Mouse (Mus musculus) lung, embryonic 15.5 days (tissue): ENCODE measurements around the gene Tmem52b. TPM values are rescaled to one million over a fixed set of nuclear protein-coding genes. Genes with fewer than 3 reads are reported as not detected.
"Not testable (repeated sequence)": the region's sequence is repeated elsewhere in the genome, so short reads cannot be mapped to it uniquely, and the experiment has no call there.

Experiments used
- ATAC-seq: fragments of 200-750 bp; cut with Nextera tagmentation; 2 replicates; pipeline ENCODE4 v1.8.0; 2017; ENCODE audit warnings: moderate number of reproducible peaks, borderline replicate concordance; ENCODE audit not compliant: low FRiP score, low TSS enrichment; ENCODE audit errors: extremely low read depth
- H3K27ac ChIP-seq: fragments of 300-500 bp; sonication (generic); 2 replicates; pipeline ENCODE4 v1.5.1; 2015; ENCODE audit warnings: moderate library complexity, mild to moderate bottlenecking, inconsistent platforms
- H3K27me3 ChIP-seq: fragments of 300-500 bp; sonication (generic); 2 replicates; pipeline ENCODE4 v1.6.1; 2015; ENCODE audit warnings: inconsistent platforms
- H3K36me3 ChIP-seq: fragments of 300-500 bp; sonication (generic); 2 replicates; pipeline ENCODE4 v1.6.1; 2015; ENCODE audit warnings: inconsistent platforms
- H3K4me1 ChIP-seq: fragments of 300-500 bp; sonication (generic); 2 replicates; pipeline ENCODE4 v1.6.1; 2015; ENCODE audit warnings: inconsistent platforms
- H3K4me2 ChIP-seq: fragments of 300-500 bp; sonication (generic); 2 replicates; pipeline ENCODE4 v1.6.1; 2015; ENCODE audit warnings: inconsistent platforms, mild to moderate bottlenecking, moderate library complexity
- H3K4me3 ChIP-seq: fragments of 300-500 bp; sonication (generic); 2 replicates; pipeline ENCODE4 v1.5.1; 2015; ENCODE audit warnings: mild to moderate bottlenecking, inconsistent platforms
- H3K9ac ChIP-seq: fragments of 300-500 bp; sonication (generic); 2 replicates; pipeline ENCODE4 v1.6.1; 2015; ENCODE audit warnings: inconsistent platforms
- H3K9me3 ChIP-seq: fragments of 300-500 bp; sonication (generic); 2 replicates; pipeline ENCODE4 v1.6.1; 2016; ENCODE audit warnings: inconsistent platforms
- WGBS: fragments of 180-500 bp; shearing (Covaris S2); methylation state at CpG from one replicate; pipeline ENCODE4 v1.1.7; 2015; 5-methylcytosine and 5-hydroxymethylcytosine counted together
- polyA plus RNA-seq: library from polyadenylated mRNA; unstranded; fragments of >200 nt; fragmentation: Nextera tagmentation; extraction: Ambion mirVana; gene quantifications from 2 replicates; pipeline ENCODE4 v1.2.1, GENCODE M21; 2015

Gene Tmem52b
- 0.19 and 0.27 TPM in 2 replicates for polyA plus RNA-seq

- H3K27ac ChIP-seq: no peak within 1 kb of the TSS; the same call in 1 of the 2 replicates
- H3K4me3 ChIP-seq: no peak within 1 kb of the TSS
- H3K4me2 ChIP-seq: no peak within 1 kb of the TSS
- no peak for ATAC-seq
- no peak within 1 kb of the TSS for H3K9ac ChIP-seq
- 49% methylated on average over 3 of the region's 3 CpGs for WGBS
- H3K36me3 ChIP-seq: no peaks in the 10 kb centered on the region
- no peaks in the 10 kb centered on the region for H3K9me3 ChIP-seq
- no peaks in the 10 kb centered on the region for H3K27me3 ChIP-seq
- peaks cover 31% of the 10 kb centered on the region for H3K4me1 ChIP-seq
Measured at GRCm38 (mm10) chr6:129512367-129512766, at the start of gene Tmem52b. Tmem52b (plus strand) TSS chr6:129512555.

DNA sequence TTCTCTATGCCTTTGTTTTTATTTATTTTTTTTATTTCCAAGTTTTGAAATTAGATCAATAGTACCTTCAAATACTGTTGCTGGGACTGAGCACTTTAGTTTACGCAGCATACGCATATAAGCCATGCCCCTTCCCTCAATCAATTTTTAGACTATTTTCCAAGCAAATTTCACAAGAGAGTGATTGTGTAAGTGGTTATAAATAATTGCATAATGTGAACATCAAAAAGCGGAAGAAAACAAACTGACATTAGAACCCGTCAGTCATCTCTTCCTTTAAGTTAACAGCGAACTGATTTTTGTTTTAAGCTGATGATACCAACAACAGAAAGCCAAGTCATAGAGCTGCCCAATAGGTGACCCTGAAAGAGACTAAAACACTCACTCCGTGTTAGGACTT, 41.0 kb upstream of the Tmem52b start:
- ATAC-seq: no peak
- Histone ChIP-seq H3K4me1 (no peaks in the 10 kb centered on the region), H3K9ac (no peak overlapping the region), H3K9me3 (no peaks in the 10 kb centered on the region), H3K27me3 (no peaks in the 10 kb centered on the region), H3K36me3 (no peaks in the 10 kb centered on the region), H3K4me3 (no peak overlapping the region), H3K4me2 (no peak overlapping the region), H3K27ac (no peak overlapping the region)
- WGBS: 82% methylated on average over 6 of the region's 6 CpGs

- H3K9ac ChIP-seq: no peak overlapping the region
- H3K9me3 ChIP-seq: no peaks in the 10 kb centered on the region
- ATAC-seq: no peak
- WGBS: 74% methylated on average over 5 of the region's 5 CpGs
- no peaks in the 10 kb centered on the region for H3K4me1 ChIP-seq
- no peaks in the 10 kb centered on the region for H3K36me3 ChIP-seq
- no peak overlapping the region for H3K27ac ChIP-seq
- H3K27me3 ChIP-seq: no peaks in the 10 kb centered on the region
- H3K4me3 ChIP-seq: no peak overlapping the region
- H3K4me2 ChIP-seq: no peak overlapping the region
Measured at GRCm38 (mm10) chr6:129472627-129473026, 39.7 kb upstream of the Tmem52b start.

DNA sequence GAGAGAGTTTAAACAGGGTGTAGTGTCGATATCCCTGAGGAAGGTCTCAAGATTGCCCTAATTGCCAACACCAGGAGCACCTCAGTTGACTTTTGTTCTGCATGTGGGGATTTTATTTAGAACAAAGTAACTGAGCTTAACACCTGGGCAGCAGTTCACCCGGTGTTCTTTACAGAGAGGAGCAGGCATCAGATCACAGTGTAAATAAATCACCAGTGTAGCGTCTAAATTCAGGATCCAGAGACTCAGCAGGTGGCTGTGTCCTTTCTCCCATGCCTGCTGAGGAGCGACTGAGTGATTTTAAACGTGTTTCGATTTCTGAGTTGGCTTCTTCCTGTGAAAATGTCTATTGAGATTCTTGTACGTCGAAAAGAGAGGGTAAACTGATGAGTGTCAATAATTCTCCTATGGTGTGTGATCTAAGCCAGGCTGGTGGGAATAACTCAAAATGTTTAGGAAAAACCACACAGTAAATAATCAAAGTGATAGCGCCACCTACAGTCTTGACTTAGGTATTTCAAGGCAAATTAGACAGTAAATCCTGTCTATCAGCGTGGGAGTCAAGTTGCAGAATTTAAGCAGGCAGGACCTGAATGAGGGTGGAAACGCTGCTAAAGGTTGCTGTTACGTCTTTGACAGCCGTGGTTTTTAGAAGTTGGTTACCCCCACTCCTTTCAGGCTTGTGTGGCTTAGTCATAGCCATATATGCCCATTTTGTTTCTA, 35.8 kb upstream of the Tmem52b start:
- Histone ChIP-seq H3K9me3 (no peaks in the 10 kb centered on the region), H3K27ac (no peak overlapping the region), H3K4me1 (no peaks in the 10 kb centered on the region), H3K9ac (no peak overlapping the region), H3K27me3 (no peaks in the 10 kb centered on the region), H3K36me3 (no peaks in the 10 kb centered on the region), H3K4me3 (no peak overlapping the region), H3K4me2 (no peak overlapping the region)
- WGBS: 29% methylated on average over 13 of the region's 13 CpGs
- ATAC-seq: no peak

- no peaks in the 10 kb centered on the region for H3K9me3 ChIP-seq
- no peaks in the 10 kb centered on the region for H3K4me1 ChIP-seq
- no peak overlapping the region for H3K9ac ChIP-seq
- no peak overlapping the region for H3K4me3 ChIP-seq
- H3K4me2 ChIP-seq: peak overlapping the region; percentile 25
- no peak overlapping the region for H3K27ac ChIP-seq
- no peaks in the 10 kb centered on the region for H3K27me3 ChIP-seq
- no peaks in the 10 kb centered on the region for H3K36me3 ChIP-seq
- 45% methylated on average over 8 of the region's 8 CpGs for WGBS
- peak; percentile 83; the same call in 1 of the 2 replicates for ATAC-seq
Measured at GRCm38 (mm10) chr6:129480089-129480958, 32.0 kb upstream of the Tmem52b start.

GRCm38 (mm10) chr6:129494924-129495323, 17.4 kb upstream of the Tmem52b start:
- ATAC-seq: no peak
- Histone ChIP-seq H3K27me3 (no peaks in the 10 kb centered on the region), H3K36me3 (no peaks in the 10 kb centered on the region), H3K4me2 (no peak overlapping the region), H3K4me1 (no peaks in the 10 kb centered on the region), H3K27ac (no peak overlapping the region), H3K9me3 (no peaks in the 10 kb centered on the region), H3K9ac (no peak overlapping the region), H3K4me3 (no peak overlapping the region)
- whole genome bisulfite sequencing: 74% methylated on average over 4 of the region's 4 CpGs

GRCm38 (mm10) chr6:129497345-129498218, 14.8 kb upstream of the Tmem52b start:
- Histone ChIP-seq H3K9me3 (no peaks in the 10 kb centered on the region), H3K4me1 (no peaks in the 10 kb centered on the region), H3K4me3 (no peak overlapping the region), H3K36me3 (no peaks in the 10 kb centered on the region), H3K27me3 (no peaks in the 10 kb centered on the region), H3K27ac (no peak overlapping the region), H3K4me2 (no peak overlapping the region), H3K9ac (no peak overlapping the region)
- WGBS: 35% methylated on average over 3 of the region's 3 CpGs
- peak; percentile 83 for ATAC-seq

DNA sequence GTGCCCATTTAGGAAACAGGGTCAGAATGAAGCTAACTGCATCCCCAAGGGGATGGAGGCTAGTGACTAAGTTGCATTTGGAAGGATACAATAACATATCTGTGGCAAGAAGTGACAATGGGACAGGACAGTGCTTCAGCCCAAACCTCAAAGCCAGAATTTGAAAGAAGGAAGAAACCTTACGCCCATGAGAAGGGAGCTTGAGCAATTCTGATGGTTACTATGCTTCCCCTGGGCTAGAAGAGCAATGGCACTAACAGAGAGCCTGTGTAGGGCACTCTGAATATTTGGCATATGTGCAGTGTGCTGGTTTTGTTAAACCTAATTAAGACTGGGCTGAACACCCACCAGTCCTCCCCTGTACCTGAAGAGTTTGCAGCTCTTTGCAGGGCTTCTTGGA, 12.8 kb upstream of the Tmem52b start:
- H3K4me3 ChIP-seq, H3K27me3 ChIP-seq, H3K9me3 ChIP-seq, H3K4me2 ChIP-seq, H3K27ac ChIP-seq, H3K36me3 ChIP-seq, H3K9ac ChIP-seq, H3K4me1 ChIP-seq, ATAC-seq: not testable (repeated sequence)
- WGBS: 88% methylated on average over 1 of the region's 1 CpGs

GRCm38 (mm10) chr6:129503471-129503870, 8.9 kb upstream of the Tmem52b start:
- no peak overlapping the region for H3K4me2 ChIP-seq
- H3K9me3 ChIP-seq: no peaks in the 10 kb centered on the region
- H3K9ac ChIP-seq: no peak overlapping the region
- no peak overlapping the region for H3K4me3 ChIP-seq
- no peak overlapping the region for H3K27ac ChIP-seq
- WGBS: 78% methylated on average over 2 of the region's 2 CpGs
- no peaks in the 10 kb centered on the region for H3K4me1 ChIP-seq
- no peaks in the 10 kb centered on the region for H3K27me3 ChIP-seq
- H3K36me3 ChIP-seq: no peaks in the 10 kb centered on the region
- no peak for ATAC-seq

GRCm38 (mm10) chr6:129507024-129507423, 5.3 kb upstream of the Tmem52b start, which contains the start of gene Olr1:
Olr1 (minus strand) TSS chr6:129507165.
- Histone ChIP-seq H3K4me1 (peaks cover 8% of the 10 kb centered on the region; the same call in 1 of the 2 replicates), H3K4me3 (no peak within 1 kb of the TSS), H3K4me2 (no peak within 1 kb of the TSS), H3K9ac (no peak within 1 kb of the TSS), H3K9me3 (no peaks in the 10 kb centered on the region), H3K36me3 (no peaks in the 10 kb centered on the region), H3K27me3 (no peaks in the 10 kb centered on the region), H3K27ac (no peak within 1 kb of the TSS)
- 59% methylated on average over 9 of the region's 9 CpGs for WGBS
- ATAC-seq: no peak

DNA sequence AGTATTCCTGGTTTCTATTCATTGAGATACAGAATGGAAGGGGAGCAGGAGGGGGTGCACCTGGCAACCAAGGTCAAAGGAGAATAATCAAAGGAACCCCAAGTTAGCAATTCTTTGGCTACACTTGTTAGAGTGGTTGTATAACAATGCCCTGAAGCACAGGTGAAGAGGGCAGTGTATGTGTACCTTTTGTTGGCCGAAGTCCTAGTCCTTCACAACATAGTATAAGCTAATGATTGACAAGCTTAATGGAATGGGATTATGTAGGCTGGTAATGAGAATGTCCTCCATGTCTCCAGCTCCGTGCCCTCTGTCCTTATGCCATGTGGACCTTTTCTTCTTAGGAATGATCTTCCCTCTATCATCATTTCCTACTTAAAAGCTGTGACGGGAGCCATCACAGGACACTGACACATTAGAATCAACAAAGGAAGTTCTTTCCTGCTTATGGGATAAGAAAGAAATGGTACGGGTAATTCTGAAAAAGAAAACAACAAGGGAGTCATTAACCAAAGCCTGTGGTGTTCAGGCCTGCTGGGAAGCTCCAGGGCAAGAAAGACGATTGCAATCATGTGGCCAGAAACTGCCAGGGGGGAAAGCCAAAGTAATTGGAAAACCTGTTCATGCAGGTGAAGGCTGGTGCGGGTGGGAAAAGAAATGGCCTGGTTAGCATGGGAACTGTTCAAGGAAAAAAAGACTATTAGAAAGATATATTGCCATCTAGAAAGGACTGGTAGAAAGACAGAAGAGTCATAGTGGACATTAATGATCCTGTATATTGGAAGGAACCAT, 2.0 kb upstream of the Tmem52b start:
- Histone ChIP-seq H3K4me2 (no peak overlapping the region), H3K4me3 (no peak overlapping the region), H3K4me1 (peaks cover 31% of the 10 kb centered on the region), H3K27ac (no peak overlapping the region), H3K9ac (no peak overlapping the region), H3K36me3 (no peaks in the 10 kb centered on the region), H3K9me3 (no peaks in the 10 kb centered on the region), H3K27me3 (no peaks in the 10 kb centered on the region)
- ATAC-seq: no peak
- 59% methylated on average over 6 of the region's 6 CpGs for WGBS
